21 mouse cellular contexts compared by ENCODE assay signal in genomic region chr1:178182251-178182650, GRCm38 (mm10). TPM values are rescaled to one million over a fixed set of nuclear protein-coding genes. Genes with fewer than 3 reads are reported as not detected.
A peak's percentile ranks its signal among the peaks of the same experiment; 100 is the strongest.
DNase-seq lines count a peak whose midpoint lies in the region; ATAC-seq lines count a peak whose summit lies in the region.
"Had no signal": no experiment of that assay in that cellular context is flagged by ENCODE, and none has a peak within 500 bp of the region (broad histone marks: within the 10 kb centered on the region; RNA-seq: fewer than 3 reads in every experiment).

No protein-coding gene starts in this region.

- DNase-seq in CD4-positive helper T cell, adult 2 months (ENCODE audit: low read depth, low spot score), result peak; percentile 76
- DNase-seq in embryo, embryonic 10.5 days (ENCODE audit: low spot score), result no peak
- no peak for DNase-seq in left cerebral cortex, adult 18-20 months (ENCODE audit: low spot score in 2 of 2)
- DNase-seq in layer of hippocampus, postnatal 25 days (ENCODE audit: extremely low spot score in 1 of 2, low spot score in 1 of 2), result no peak
- no peak for DNase-seq in retina, postnatal 1 day
- DNase-seq: adrenal gland, adult 2 months; adrenal gland, postnatal 10 days; adrenal gland, postnatal 25 days; B cell, adult 2 months; cerebellum, adult 11 months; cerebellum, adult 18-20 months; cerebellum, adult 8-10 months; cerebellum, adult 9-11 months; cerebellum, postnatal 14 days; embryo, embryonic 11 days had no signal

- peak; percentile 19 for ATAC-seq in CD4-positive, CD25-positive, alpha-beta regulatory T cell, adult 4 months
- peak; percentile 2 for ATAC-seq in activated CD4-positive, CD25-positive, alpha-beta regulatory T cell, adult 4 months
- ATAC-seq in inflammation-experienced regulatory T-cells, adult 6 months, result peak; percentile 11
- ATAC-seq: forebrain, embryonic 14.5 days; forebrain, embryonic 16.5 days; Patski had no signal

RNA-seq across cellular contexts. Expression of gene Desi2, which starts 5.0 kb away (rescaled TPM):
- polyA plus RNA-seq in CD4-positive, CD25-positive, alpha-beta regulatory T cell, adult 4 months (2017; shearing (Covaris generic)), result 1 to 10 TPM; 9.1 to 9.3 TPM
- polyA plus RNA-seq in activated CD4-positive, CD25-positive, alpha-beta regulatory T cell, adult 4 months (2017; shearing (Covaris generic)), result 1 to 10 TPM; 7.3 to 8.4 TPM
- polyA plus RNA-seq in inflammation-experienced regulatory T-cells, adult 6 months (2017; shearing (Covaris generic)), result 10 to 100 TPM in 1 of 3 experiments, 1 to 10 TPM in 2; 8.0 to 10.3 (median 8.3) TPM
- total RNA-seq in left cerebral cortex, adult 18-20 months (2021), result 10 to 100 TPM; 16.4 to 18.3 TPM
- 10 to 100 TPM; 19.9 to 20.7 TPM for total RNA-seq in layer of hippocampus, postnatal 25 days (2021)
